8 mouse cellular contexts compared by ENCODE assay signal in the genomic region with DNA sequence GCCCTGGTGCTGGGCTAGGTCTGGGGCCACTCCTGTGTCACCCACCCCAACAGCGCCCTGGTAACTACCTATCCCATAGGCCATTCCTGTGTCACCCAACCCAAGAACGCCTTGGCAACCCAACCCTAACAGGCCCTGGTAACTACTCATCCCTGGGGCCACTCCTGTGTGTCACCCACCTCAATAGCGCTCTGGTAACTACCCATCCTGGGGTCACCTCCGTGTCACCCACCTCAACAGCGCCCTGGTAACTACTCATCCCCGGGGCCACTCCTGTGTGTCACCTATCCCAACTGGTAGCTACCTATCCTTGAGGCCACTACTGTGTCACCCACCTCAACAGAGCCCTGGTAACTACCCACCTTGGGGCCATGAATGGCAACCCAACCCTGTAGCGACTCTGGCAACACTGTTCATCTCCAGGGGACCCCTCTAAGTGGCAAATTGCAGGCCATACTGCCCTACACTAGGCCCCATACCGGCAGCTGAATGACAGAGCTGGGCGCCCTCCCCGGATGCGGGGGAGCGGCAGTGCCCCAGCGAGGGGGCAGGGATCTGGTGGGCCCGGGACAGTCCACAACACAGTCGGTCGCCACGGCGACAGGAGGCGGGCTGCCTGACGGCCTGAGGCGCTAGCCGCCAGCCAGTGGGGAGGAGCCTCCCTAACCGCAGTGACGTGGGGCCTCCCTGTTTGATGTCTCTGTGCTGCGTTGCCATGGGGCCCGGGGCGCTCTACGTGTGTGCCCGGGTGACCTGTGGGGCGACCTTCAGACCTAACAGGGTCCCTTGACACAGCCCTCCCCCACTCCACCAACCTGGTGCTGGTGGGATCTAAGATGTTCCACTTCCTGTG. TPM values are rescaled to one million over a fixed set of nuclear protein-coding genes. Genes with fewer than 3 reads are reported as not detected.
DNase-seq lines count a peak whose midpoint lies in the region; ATAC-seq and TF ChIP-seq lines count a peak whose summit lies in the region.

No protein-coding gene starts in this region.

- H3K4me3 ChIP-seq in heart, embryonic 13.5 days: peak overlapping the region; percentile 60
- H3K4me3 ChIP-seq in kidney, postnatal 0 days (replicated peaks; ENCODE audit: low read depth, low read length): peak overlapping the region; percentile 45
- H3K4me3 ChIP-seq in liver, embryonic 14.5 days (ENCODE audit: insufficient read depth in 1 of 2, low read depth in 2 of 2, low read length in 2 of 2): peak overlapping the region; percentile 48 to 56
- H3K4me3 ChIP-seq in stomach, embryonic 15.5 days (replicated peaks): peak overlapping the region; percentile 48

- peak; percentile 91 for DNase-seq in A20 (ENCODE audit: low read depth, low spot score)
- peak; percentile 92 for DNase-seq in adrenal gland, adult 8-10 months
- peak; percentile 90 for DNase-seq in fibroblast of lung, adult 2 months (ENCODE audit: low read depth)
- DNase-seq in kidney, postnatal 0 days (ENCODE audit: low spot score): peak; percentile 97
- peak; percentile 81 to 88 (median 82) for DNase-seq in liver, embryonic 14.5 days (ENCODE audit: low read depth in 3 of 3, low spot score in 3 of 3)
- DNase-seq in natural killer cell, adult 2 months (ENCODE audit: low spot score in 2 of 2): peak; percentile 100

- peak overlapping the region; percentile 97 for H3K27ac ChIP-seq in heart, embryonic 13.5 days (replicated peaks)
- H3K27ac ChIP-seq in kidney, postnatal 0 days: peak overlapping the region; percentile 94
- peak overlapping the region; percentile 61 for H3K27ac ChIP-seq in liver, embryonic 14.5 days
- peak overlapping the region; percentile 97 for H3K27ac ChIP-seq in stomach, embryonic 15.5 days

- TF ChIP-seq EP300 in liver, embryonic 14.5 days (IDR thresholded peaks at IDR 0.05; ENCODE audit: low read depth): no peak

- no peaks in the 10 kb centered on the region for H3K9me3 ChIP-seq in heart, embryonic 13.5 days
- H3K9me3 ChIP-seq in kidney, postnatal 0 days (replicated peaks; ENCODE audit: low read length): no peaks in the 10 kb centered on the region
- no peaks in the 10 kb centered on the region for H3K9me3 ChIP-seq in liver, embryonic 14.5 days (ENCODE audit: control insufficient read depth, low read length)
- H3K9me3 ChIP-seq in stomach, embryonic 15.5 days: no peaks in the 10 kb centered on the region

- 0 out of 2 replicates have a peak, but pooled peaks cover 4% of the 10 kb centered on the region for H3K36me3 ChIP-seq in heart, embryonic 13.5 days
- H3K36me3 ChIP-seq in kidney, postnatal 0 days (ENCODE audit: insufficient read depth, low read length): no peaks in the 10 kb centered on the region
- no peaks in the 10 kb centered on the region for H3K36me3 ChIP-seq in liver, embryonic 14.5 days (replicated peaks; ENCODE audit: control insufficient read depth, insufficient read depth, low read depth)
- H3K36me3 ChIP-seq in stomach, embryonic 15.5 days: no peaks in the 10 kb centered on the region

- no peaks in the 10 kb centered on the region for H3K27me3 ChIP-seq in heart, embryonic 13.5 days (replicated peaks)
- H3K27me3 ChIP-seq in kidney, postnatal 0 days (ENCODE audit: insufficient read depth, low read length): no peaks in the 10 kb centered on the region
- peaks cover 21% of the 10 kb centered on the region for H3K27me3 ChIP-seq in liver, embryonic 14.5 days (ENCODE audit: control insufficient read depth, insufficient read depth, low read length)
- H3K27me3 ChIP-seq in stomach, embryonic 15.5 days (replicated peaks): no peaks in the 10 kb centered on the region

- ATAC-seq in heart, embryonic 13.5 days (ENCODE audit: extremely low read depth, insufficient number of reproducible peaks, low FRiP score, low TSS enrichment): peak; percentile 67
- peak; percentile 85 for ATAC-seq in kidney, postnatal 0 days (replicated peaks; ENCODE audit: low FRiP score, low read depth)
- peak; percentile 82 for ATAC-seq in liver, embryonic 14.5 days (ENCODE audit: insufficient read depth)
- peak; percentile 77 for ATAC-seq in stomach, embryonic 15.5 days (ENCODE audit: insufficient read depth, low FRiP score, low read depth)

- peak overlapping the region; percentile 72 for H3K4me2 ChIP-seq in heart, embryonic 13.5 days
- H3K4me2 ChIP-seq in kidney, postnatal 0 days (ENCODE audit: low read length): peak overlapping the region; percentile 61
- peak overlapping the region; percentile 85 for H3K4me2 ChIP-seq in liver, embryonic 14.5 days (ENCODE audit: low read depth)
- peak overlapping the region; percentile 72 for H3K4me2 ChIP-seq in stomach, embryonic 15.5 days

- TF ChIP-seq CTCF in kidney, postnatal 0 days (IDR thresholded peaks at IDR 0.05; ENCODE audit: low read depth): no peak; the same call in 1 of the 2 replicates
- no peak for TF ChIP-seq CTCF in liver, embryonic 14.5 days (IDR thresholded peaks at IDR 0.05; ENCODE audit: low read depth)

- WGBS in heart, embryonic 13.5 days: under 1% methylated on average over 29 of the region's 30 CpGs
- 2% methylated on average over 30 of the region's 30 CpGs for WGBS in kidney, postnatal 0 days
- 2% methylated on average over 30 of the region's 30 CpGs for WGBS in liver, embryonic 14.5 days (ENCODE audit: insufficient replicate concordance)
- 2% methylated on average over 30 of the region's 30 CpGs for WGBS in stomach, embryonic 15.5 days

- H3K9ac ChIP-seq in heart, embryonic 13.5 days: peak overlapping the region; percentile 97
- H3K9ac ChIP-seq in kidney, postnatal 0 days (ENCODE audit: low read depth, low read length): peak overlapping the region; percentile 55
- H3K9ac ChIP-seq in liver, embryonic 14.5 days (replicated peaks): peak overlapping the region; percentile 62
- H3K9ac ChIP-seq in stomach, embryonic 15.5 days: peak overlapping the region; percentile 25

- peaks cover 55% of the 10 kb centered on the region for H3K4me1 ChIP-seq in heart, embryonic 13.5 days
- H3K4me1 ChIP-seq in kidney, postnatal 0 days (replicated peaks; ENCODE audit: insufficient read depth, low read length): peaks cover 45% of the 10 kb centered on the region
- H3K4me1 ChIP-seq in liver, embryonic 14.5 days (replicated peaks; ENCODE audit: control insufficient read depth in 2 of 2, insufficient read depth in 2 of 2, low read length in 1 of 2): peaks cover 3 to 23% of the 10 kb centered on the region in 2 experiments
- H3K4me1 ChIP-seq in stomach, embryonic 15.5 days: peaks cover 44% of the 10 kb centered on the region

RNA-seq across cellular contexts. Expression of gene Nanos3, which starts 13.1 kb away (rescaled TPM):
- total RNA-seq in adrenal gland, adult 8-10 months (2022): 1 to 10 TPM in 2 of 4 experiments, under 1 TPM in 2; 0.75 to 2.9 (median 1.2) TPM
- polyA plus RNA-seq in heart, embryonic 13.5 days (2015; fragmentation: Nextera tagmentation; extraction: Ambion mirVana): 1.9 and 2.8 TPM in 2 replicates
- 8.6 and 9.6 TPM in 2 replicates for polyA plus RNA-seq in kidney, postnatal 0 days (2015; fragmentation: Nextera tagmentation; extraction: Ambion mirVana)
- polyA plus RNA-seq in liver, embryonic 14.5 days (2012; rRNA removed): 0.12 TPM in 1 of 2 replicates, not detected in the other
- polyA plus RNA-seq in liver, embryonic 14.5 days (2014; fragmentation: Nextera tagmentation; extraction: Ambion mirVana): not detected in 2 replicates
- 1.7 and 2.3 TPM in 2 replicates for polyA plus RNA-seq in stomach, embryonic 15.5 days (2015; fragmentation: Nextera tagmentation; extraction: Ambion mirVana)

RNA-seq across cellular contexts. Expression of gene Zswim4, which starts 38.7 kb away (rescaled TPM):
- 10 to 100 TPM; 36.2 to 53.9 (median 48.0) TPM for total RNA-seq in adrenal gland, adult 8-10 months (2022)
- 9.1 and 9.3 TPM in 2 replicates for polyA plus RNA-seq in heart, embryonic 13.5 days (2015; fragmentation: Nextera tagmentation; extraction: Ambion mirVana)
- 10.5 and 11.0 TPM in 2 replicates for polyA plus RNA-seq in kidney, postnatal 0 days (2015; fragmentation: Nextera tagmentation; extraction: Ambion mirVana)
- polyA plus RNA-seq in liver, embryonic 14.5 days (2012; rRNA removed): 1.9 and 2.1 TPM in 2 replicates
- polyA plus RNA-seq in liver, embryonic 14.5 days (2014; fragmentation: Nextera tagmentation; extraction: Ambion mirVana): 0.74 and 1.4 TPM in 2 replicates
- polyA plus RNA-seq in stomach, embryonic 15.5 days (2015; fragmentation: Nextera tagmentation; extraction: Ambion mirVana): 8.9 and 9.7 TPM in 2 replicates

RNA-seq across cellular contexts. Expression of gene 4930432K21Rik, which starts 50.3 kb away (rescaled TPM):
- under 1 TPM; 0.38 to 0.81 (median 0.40) TPM for total RNA-seq in adrenal gland, adult 8-10 months (2022)
- polyA plus RNA-seq in heart, embryonic 13.5 days (2015; fragmentation: Nextera tagmentation; extraction: Ambion mirVana): 0.82 and 0.88 TPM in 2 replicates
- polyA plus RNA-seq in kidney, postnatal 0 days (2015; fragmentation: Nextera tagmentation; extraction: Ambion mirVana): 1.3 and 1.6 TPM in 2 replicates
- polyA plus RNA-seq in liver, embryonic 14.5 days (2012; rRNA removed): 0.15 and 0.19 TPM in 2 replicates
- 0.25 TPM in 1 of 2 replicates, not detected in the other for polyA plus RNA-seq in liver, embryonic 14.5 days (2014; fragmentation: Nextera tagmentation; extraction: Ambion mirVana)
- polyA plus RNA-seq in stomach, embryonic 15.5 days (2015; fragmentation: Nextera tagmentation; extraction: Ambion mirVana): 0.91 and 1.2 TPM in 2 replicates

RNA-seq across cellular contexts. Expression of gene Cc2d1a, which starts 50.4 kb away (rescaled TPM):
- total RNA-seq in adrenal gland, adult 8-10 months (2022): 10 to 100 TPM; 33.9 to 51.2 (median 40.3) TPM
- polyA plus RNA-seq in heart, embryonic 13.5 days (2015; fragmentation: Nextera tagmentation; extraction: Ambion mirVana): 14.5 and 15.3 TPM in 2 replicates
- 17.2 and 19.1 TPM in 2 replicates for polyA plus RNA-seq in kidney, postnatal 0 days (2015; fragmentation: Nextera tagmentation; extraction: Ambion mirVana)
- 3.0 and 3.4 TPM in 2 replicates for polyA plus RNA-seq in liver, embryonic 14.5 days (2012; rRNA removed)
- 2.3 and 3.6 TPM in 2 replicates for polyA plus RNA-seq in liver, embryonic 14.5 days (2014; fragmentation: Nextera tagmentation; extraction: Ambion mirVana)
- polyA plus RNA-seq in stomach, embryonic 15.5 days (2015; fragmentation: Nextera tagmentation; extraction: Ambion mirVana): 22.2 and 22.7 TPM in 2 replicates

RNA-seq across cellular contexts. Expression of gene D8Ertd738e, which starts 51.4 kb away (rescaled TPM):
- 100 to 1,000 TPM; 171 to 296 (median 225) TPM for total RNA-seq in adrenal gland, adult 8-10 months (2022)
- 276 and 328 TPM in 2 replicates for polyA plus RNA-seq in heart, embryonic 13.5 days (2015; fragmentation: Nextera tagmentation; extraction: Ambion mirVana)
- 373 and 388 TPM in 2 replicates for polyA plus RNA-seq in kidney, postnatal 0 days (2015; fragmentation: Nextera tagmentation; extraction: Ambion mirVana)
- 95.7 and 127 TPM in 2 replicates for polyA plus RNA-seq in liver, embryonic 14.5 days (2012; rRNA removed)
- polyA plus RNA-seq in liver, embryonic 14.5 days (2014; fragmentation: Nextera tagmentation; extraction: Ambion mirVana): 261 and 262 TPM in 2 replicates
- 311 and 318 TPM in 2 replicates for polyA plus RNA-seq in stomach, embryonic 15.5 days (2015; fragmentation: Nextera tagmentation; extraction: Ambion mirVana)

Comparison
In these comparisons a context has a peak if more than half of its experiments do, and no peak if none do; other contexts are left out.
1. Peak in every context shown above with its lines: DNase-seq, ATAC-seq, H3K4me3 ChIP-seq and H3K27ac ChIP-seq.
2. H3K9ac ChIP-seq: peak in every context shown above with its lines; median percentile 97 in heart, embryonic 13.5 days; 62 in liver, embryonic 14.5 days; 55 in kidney, postnatal 0 days; 25 in stomach, embryonic 15.5 days.